Mouse (Mus musculus): ENCODE results near the gene Slc25a33. TPM values are rescaled to one million over a fixed set of nuclear protein-coding genes. Genes with fewer than 3 reads are reported as not detected.

The Slc25a33 gene
- polyA plus RNA-seq, 1 experiment from 2014 or later = 21.8 TPM

DNA sequence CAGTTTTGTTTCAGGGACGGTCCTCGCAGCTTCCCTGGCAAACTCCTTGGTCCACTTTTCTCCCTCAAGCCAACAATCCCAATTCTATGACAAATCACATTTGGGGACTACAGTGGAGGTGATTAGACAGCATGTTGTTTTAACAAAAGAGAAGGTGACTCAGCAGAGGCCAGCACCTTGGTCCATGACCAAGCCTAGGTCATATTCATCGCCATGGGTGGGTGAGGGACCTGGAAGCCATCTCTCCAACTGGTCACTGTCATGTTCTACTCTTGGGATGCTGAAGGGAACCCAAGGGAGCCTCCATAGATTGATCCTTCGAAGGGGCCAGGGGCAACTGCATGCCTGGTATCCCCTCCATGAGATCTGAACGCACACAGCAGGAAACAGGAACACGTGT lies 39.8 kb downstream of the Slc25a33 start:
- H3K4me1 ChIP-seq = peaks cover 55% of the 10 kb centered on the region
- H3K27ac ChIP-seq (replicated peaks) = peak overlapping the region; percentile 70
- no peak overlapping the region for H3K4me3 ChIP-seq
- 89% methylated on average over 6 of the region's 6 CpGs for WGBS
- H3K9ac ChIP-seq (replicated peaks) = no peak overlapping the region
- H3K9me3 ChIP-seq = no peaks in the 10 kb centered on the region
- no peaks in the 10 kb centered on the region for H3K27me3 ChIP-seq
- H3K4me2 ChIP-seq (replicated peaks) = no peak overlapping the region
- ATAC-seq (replicated peaks) = no peak
- H3K36me3 ChIP-seq = peaks cover 13% of the 10 kb centered on the region

DNA sequence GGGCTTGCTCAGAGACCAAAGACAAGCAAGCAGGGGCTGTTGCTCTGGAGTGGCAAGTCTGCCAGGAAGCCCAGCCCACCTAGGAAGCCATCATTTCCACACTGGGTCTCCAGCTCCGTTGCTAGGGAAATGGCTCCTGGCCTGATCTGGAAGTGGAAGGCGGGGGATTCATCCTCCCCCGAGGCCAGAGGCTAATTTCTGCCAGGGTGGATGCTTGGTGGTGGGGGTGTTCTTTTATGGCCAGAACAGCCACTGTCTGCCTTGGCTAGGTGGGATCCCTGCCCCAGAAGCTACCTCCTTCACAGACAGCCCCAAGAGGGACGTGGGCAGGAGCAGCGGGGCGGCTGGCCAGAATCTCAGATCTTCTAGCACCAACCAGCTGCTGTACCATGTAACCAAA lies 40.3 kb downstream of the Slc25a33 start:
- peak overlapping the region; percentile 31 for H3K9ac ChIP-seq (replicated peaks)
- ATAC-seq (replicated peaks) = no peak
- H3K4me1 ChIP-seq = peaks cover 55% of the 10 kb centered on the region
- H3K36me3 ChIP-seq = peaks cover 17% of the 10 kb centered on the region
- no peaks in the 10 kb centered on the region for H3K9me3 ChIP-seq
- 38% methylated on average over 6 of the region's 6 CpGs for whole genome bisulfite sequencing
- no peaks in the 10 kb centered on the region for H3K27me3 ChIP-seq
- H3K27ac ChIP-seq (replicated peaks) = peak overlapping the region; percentile 70
- no peak overlapping the region for H3K4me3 ChIP-seq
- H3K4me2 ChIP-seq (replicated peaks) = peak overlapping the region; percentile 26

DNA sequence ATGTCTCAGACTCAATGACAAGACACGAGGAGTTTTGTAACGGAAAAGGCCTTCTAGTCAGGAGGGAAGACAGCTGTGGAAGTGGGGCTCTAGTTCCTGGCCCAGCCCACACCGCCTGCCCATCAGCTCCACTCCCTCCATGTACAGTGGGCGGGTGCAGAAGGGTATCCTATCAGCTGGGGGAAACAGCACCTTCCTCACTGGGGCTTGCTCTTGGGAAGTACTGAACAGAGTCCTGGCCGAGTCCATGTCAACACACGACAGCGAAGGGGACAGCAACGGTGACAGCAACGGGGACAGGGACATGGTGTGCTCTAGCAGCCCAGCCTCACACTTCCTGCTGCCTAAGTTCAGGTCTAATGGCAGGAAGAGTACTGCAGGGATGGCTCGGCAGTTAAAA lies 41.3 kb downstream of the Slc25a33 start:
- Histone ChIP-seq H3K9ac (replicated peaks) (no peak overlapping the region), H3K36me3 (peaks cover 24% of the 10 kb centered on the region), H3K27me3 (no peaks in the 10 kb centered on the region), H3K27ac (replicated peaks) (peak overlapping the region; percentile 70), H3K9me3 (no peaks in the 10 kb centered on the region), H3K4me1 (peaks cover 50% of the 10 kb centered on the region), H3K4me2 (replicated peaks) (no peak overlapping the region), H3K4me3 (no peak overlapping the region)
- ATAC-seq (replicated peaks) = no peak
- WGBS = 80% methylated on average over 10 of the region's 10 CpGs

DNA sequence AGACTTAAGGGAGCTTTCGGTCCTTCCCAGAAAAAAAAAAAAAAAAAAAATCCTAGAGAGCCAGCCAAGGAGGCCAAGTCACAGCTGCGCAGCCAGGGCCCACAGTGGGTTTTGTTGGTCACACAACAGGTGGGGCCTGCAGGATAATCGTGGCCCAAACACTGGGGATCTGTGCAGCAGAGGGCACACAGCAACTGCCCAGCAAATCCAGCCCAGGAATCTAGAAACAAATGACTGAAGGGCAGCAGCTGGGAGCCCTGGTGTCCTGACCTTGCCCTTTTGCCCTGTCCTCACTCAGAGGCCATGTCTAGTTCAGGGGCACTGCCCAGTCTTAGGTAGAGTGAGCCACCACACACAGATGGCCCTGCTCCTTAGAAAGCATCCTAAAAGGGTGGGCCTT lies 41.8 kb downstream of the Slc25a33 start:
- Histone ChIP-seq H3K36me3 (peaks cover 28% of the 10 kb centered on the region), H3K9ac (replicated peaks) (no peak overlapping the region), H3K4me3 (no peak overlapping the region), H3K4me1 (peaks cover 50% of the 10 kb centered on the region), H3K27ac (replicated peaks) (peak overlapping the region; percentile 70), H3K9me3 (no peaks in the 10 kb centered on the region), H3K4me2 (replicated peaks) (no peak overlapping the region), H3K27me3 (no peaks in the 10 kb centered on the region)
- no peak for ATAC-seq (replicated peaks)
- 84% methylated on average over 3 of the region's 3 CpGs for WGBS

DNA sequence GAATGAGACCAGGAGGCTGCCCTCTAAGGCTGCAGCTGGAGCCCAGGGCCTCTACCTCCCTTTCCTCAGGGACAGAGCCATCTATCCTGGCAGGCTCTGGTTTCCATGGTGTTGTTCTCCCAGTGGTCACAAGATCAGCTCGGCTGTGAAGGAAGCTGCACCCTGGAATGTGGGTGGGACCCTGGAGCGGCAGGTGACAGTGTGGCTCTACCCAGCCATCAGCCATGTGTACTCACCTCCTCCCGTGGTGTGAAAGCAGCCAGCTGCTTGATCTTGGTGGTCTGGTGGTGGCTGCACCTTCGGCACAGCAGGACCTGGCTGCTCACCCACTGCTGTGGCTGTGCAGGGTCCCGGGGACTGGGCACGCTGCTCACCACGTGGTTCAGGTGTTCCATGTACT lies 43.2 kb downstream of the Slc25a33 start:
- Histone ChIP-seq H3K4me3 (no peak overlapping the region), H3K36me3 (peaks cover 43% of the 10 kb centered on the region), H3K9ac (replicated peaks) (no peak overlapping the region), H3K4me2 (replicated peaks) (no peak overlapping the region), H3K27me3 (no peaks in the 10 kb centered on the region), H3K9me3 (no peaks in the 10 kb centered on the region), H3K4me1 (peaks cover 36% of the 10 kb centered on the region), H3K27ac (replicated peaks) (no peak overlapping the region)
- no peak for ATAC-seq (replicated peaks)
- WGBS = 91% methylated on average over 7 of the region's 7 CpGs

DNA sequence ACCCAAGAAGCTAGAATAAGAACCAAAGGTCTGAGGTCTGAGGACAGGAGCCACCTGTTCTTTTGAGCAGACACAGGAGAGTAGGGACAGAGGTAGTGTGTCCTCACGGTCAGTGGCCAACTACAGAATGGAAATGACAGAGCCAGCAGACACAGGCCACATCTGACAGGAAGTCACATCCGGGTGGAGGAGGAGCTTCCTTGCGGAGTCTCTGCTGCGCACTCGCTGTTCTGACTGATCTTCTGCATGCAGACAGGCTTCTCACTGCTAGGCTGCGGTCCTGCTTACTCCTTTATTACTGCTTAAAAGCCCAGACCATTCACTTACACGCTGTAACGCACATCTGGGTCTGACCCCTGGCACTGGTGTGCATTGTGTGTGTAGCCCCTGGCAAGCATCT lies 45.3 kb downstream of the Slc25a33 start:
- H3K4me1 ChIP-seq = peaks cover 16% of the 10 kb centered on the region
- no peak for ATAC-seq (replicated peaks)
- 76% methylated on average over 8 of the region's 8 CpGs for WGBS

DNA sequence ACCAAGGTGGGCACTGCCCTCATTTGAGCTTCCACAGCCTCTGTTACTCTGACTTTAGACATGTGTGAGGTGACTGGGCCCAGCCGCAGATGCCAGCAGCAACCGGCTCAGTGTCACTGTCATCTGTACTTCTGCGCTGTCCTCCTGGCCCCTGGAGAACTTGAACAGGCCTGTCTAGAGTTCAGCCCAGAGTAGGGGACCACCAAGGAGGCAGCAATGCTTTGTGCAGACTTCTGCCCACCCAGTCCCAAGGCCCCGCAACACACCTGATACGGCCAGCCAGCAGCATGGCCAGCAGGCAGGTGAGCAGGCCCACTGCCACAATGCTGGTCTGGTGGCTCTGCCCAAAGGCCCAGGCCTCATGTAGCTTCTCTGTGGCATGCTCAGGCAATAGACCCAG lies 46.4 kb downstream of the Slc25a33 start:
- Histone ChIP-seq H3K9me3 (no peaks in the 10 kb centered on the region), H3K27me3 (no peaks in the 10 kb centered on the region), H3K4me3 (no peak overlapping the region), H3K36me3 (peaks cover 46% of the 10 kb centered on the region), H3K9ac (replicated peaks) (no peak overlapping the region), H3K4me1 (peaks cover 9% of the 10 kb centered on the region), H3K4me2 (replicated peaks) (no peak overlapping the region), H3K27ac (replicated peaks) (no peak overlapping the region)
- 98% methylated on average over 5 of the region's 5 CpGs for WGBS
- ATAC-seq (replicated peaks) = no peak

More for the DNA sequence above, 45.3 kb downstream of the Slc25a33 start:
- no peaks in the 10 kb centered on the region for H3K9me3 ChIP-seq
- no peak overlapping the region for H3K9ac ChIP-seq (replicated peaks)
- no peak overlapping the region for H3K4me2 ChIP-seq (replicated peaks)
- H3K27me3 ChIP-seq = no peaks in the 10 kb centered on the region
- H3K27ac ChIP-seq (replicated peaks) = no peak overlapping the region
- peaks cover 46% of the 10 kb centered on the region for H3K36me3 ChIP-seq
- no peak overlapping the region for H3K4me3 ChIP-seq

DNA sequence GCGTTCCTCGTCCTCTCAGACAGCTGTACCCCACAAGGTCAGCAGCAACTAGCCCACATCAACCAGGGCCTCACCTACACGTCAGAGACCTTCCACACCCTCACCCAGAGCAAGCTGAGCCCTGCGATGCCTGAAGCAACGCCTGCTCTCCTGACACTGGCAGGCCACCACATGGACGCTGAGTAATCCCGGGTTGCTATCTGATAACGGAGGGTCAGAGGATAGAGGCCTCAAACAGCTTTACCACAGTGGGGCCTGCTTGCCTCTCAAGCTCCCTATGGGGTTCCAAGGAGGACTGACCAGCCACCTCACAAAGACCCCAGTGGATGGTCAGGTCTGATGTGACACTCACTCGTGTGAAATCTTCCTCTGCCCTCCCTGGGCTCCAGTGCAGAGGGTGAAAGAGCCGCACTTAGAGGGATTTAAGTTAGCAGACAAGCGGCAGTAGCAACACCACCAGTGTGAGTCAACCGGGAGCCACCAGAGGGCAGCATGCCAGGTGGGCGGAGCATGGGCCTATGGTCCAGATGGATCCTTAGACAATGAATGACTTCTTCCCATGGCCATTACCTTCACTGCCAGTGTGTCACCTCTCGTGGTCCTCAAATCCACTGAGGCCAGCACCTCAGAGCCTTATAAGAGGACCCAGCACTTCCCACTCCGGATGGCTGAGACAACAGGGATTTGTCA lies 48.3 kb downstream of the Slc25a33 start:
- Histone ChIP-seq H3K36me3 (peaks cover 53% of the 10 kb centered on the region), H3K4me3 (no peak overlapping the region), H3K9ac (replicated peaks) (no peak overlapping the region), H3K4me2 (replicated peaks) (no peak overlapping the region), H3K27me3 (no peaks in the 10 kb centered on the region), H3K27ac (replicated peaks) (no peak overlapping the region), H3K4me1 (peaks cover 5% of the 10 kb centered on the region; the same call in 1 of the 2 replicates), H3K9me3 (no peaks in the 10 kb centered on the region)
- ATAC-seq (replicated peaks) = no peak
- WGBS = 70% methylated on average over 15 of the region's 15 CpGs

DNA sequence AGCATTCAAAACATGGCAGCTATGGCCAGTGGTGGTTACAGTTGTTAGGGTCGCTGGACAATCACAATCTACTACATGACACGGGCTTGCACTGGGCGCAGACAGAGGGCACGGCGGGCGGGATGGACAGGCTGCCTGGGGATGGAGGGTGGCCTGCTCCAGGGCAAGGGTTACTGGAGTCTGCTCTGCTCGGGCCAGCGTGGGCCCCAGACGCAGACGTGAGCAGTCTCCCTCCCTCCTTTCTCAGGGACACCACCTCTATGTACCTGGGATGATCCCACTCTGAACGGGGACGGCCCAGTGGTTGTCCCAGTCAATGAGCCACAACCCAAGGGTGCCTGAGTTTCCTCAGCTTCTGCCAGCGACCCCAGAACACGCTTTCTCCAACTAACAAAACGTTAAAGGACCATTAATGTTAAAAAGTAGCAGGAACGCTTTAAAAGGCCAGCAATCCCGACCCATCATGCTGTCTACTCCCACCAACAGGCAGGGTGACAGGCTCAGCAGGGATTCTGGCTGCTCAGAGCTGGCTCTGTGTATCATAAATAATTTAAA lies 49.1 kb downstream of the Slc25a33 start:
- peaks cover 51% of the 10 kb centered on the region for H3K36me3 ChIP-seq
- no peak overlapping the region for H3K4me2 ChIP-seq (replicated peaks)
- H3K27me3 ChIP-seq = no peaks in the 10 kb centered on the region
- no peak overlapping the region for H3K27ac ChIP-seq (replicated peaks)
- WGBS = 93% methylated on average over 17 of the region's 17 CpGs
- no peaks in the 10 kb centered on the region for H3K9me3 ChIP-seq
- peaks cover 5% of the 10 kb centered on the region; the same call in 1 of the 2 replicates for H3K4me1 ChIP-seq
- no peak overlapping the region for H3K4me3 ChIP-seq
- ATAC-seq (replicated peaks) = no peak
- no peak overlapping the region for H3K9ac ChIP-seq (replicated peaks)

DNA sequence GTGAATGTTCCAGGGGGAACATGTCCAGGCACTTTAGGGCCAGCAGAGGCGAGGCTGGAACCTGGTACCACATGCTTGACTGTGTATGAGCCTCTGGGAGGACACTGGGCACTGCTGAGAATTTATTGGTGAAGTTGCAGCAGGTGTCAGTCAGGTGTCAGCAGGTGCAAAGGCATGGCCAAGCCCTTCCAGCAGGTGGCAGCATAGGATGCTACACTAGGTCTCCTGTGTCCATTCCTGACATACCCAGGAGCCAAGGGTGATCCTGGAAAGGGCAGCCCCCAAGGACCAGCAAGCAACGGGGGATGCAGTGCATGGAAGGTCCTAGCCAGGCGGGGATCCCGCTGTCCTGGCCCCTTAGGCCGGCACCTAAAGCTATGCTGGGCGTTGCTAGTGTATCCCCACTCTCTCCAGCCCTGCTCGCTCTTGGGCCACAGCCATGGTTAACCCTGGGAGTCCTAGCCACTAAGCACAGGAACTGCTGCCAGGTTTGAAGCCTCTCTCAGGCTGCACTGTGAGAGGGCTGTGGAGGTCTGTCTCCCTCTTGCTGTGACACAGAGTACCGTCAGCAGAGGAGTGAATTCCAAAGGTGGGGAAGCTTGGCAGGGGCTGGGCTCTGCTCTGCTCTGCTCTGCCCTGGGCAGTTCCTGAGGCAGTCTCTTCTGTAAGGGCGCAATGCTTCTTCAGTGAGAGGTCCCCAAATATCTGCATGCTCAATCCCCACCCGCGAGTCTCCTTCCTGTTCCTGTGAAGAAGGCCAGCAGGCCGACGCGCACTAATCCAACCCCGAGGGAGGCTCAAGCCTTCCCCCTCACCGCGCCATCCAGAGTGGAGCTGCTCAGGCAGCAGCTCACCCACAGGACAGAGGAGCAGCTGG lies 50.0 kb downstream of the Slc25a33 start:
- WGBS = 74% methylated on average over 17 of the region's 17 CpGs
- peak; percentile 27; the same call in 1 of the 2 replicates for ATAC-seq (replicated peaks)

DNA sequence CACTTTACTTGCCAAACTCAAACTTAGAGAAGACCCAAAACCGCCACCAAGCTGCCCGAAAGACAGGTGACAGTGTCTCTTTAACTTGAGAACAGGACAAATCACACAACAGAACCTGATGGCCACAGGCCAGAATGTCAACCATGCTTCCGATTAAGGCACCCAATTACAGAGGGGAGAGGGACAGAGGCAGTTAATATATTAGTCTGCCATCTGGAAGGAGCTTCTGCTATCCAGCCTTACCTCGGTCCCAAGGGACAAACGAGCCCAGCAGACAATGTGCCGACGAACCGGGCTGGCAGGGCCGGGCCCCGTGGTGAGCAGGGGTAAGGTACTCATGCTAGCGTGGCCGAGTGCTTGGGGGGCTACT lies 51.1 kb downstream of the Slc25a33 start:
- no peak for ATAC-seq (replicated peaks)
- no peak overlapping the region for H3K4me2 ChIP-seq (replicated peaks)
- no peak overlapping the region for H3K4me3 ChIP-seq
- no peaks in the 10 kb centered on the region for H3K9me3 ChIP-seq
- 63% methylated on average over 12 of the region's 12 CpGs for WGBS
- no peak overlapping the region for H3K27ac ChIP-seq (replicated peaks)
- peaks cover 51% of the 10 kb centered on the region for H3K36me3 ChIP-seq
- peaks cover 5% of the 10 kb centered on the region; the same call in 1 of the 2 replicates for H3K4me1 ChIP-seq
- H3K9ac ChIP-seq (replicated peaks) = no peak overlapping the region
- H3K27me3 ChIP-seq = no peaks in the 10 kb centered on the region

More for the DNA sequence above, 50.0 kb downstream of the Slc25a33 start:
- Histone ChIP-seq H3K9me3 (no peaks in the 10 kb centered on the region), H3K27me3 (no peaks in the 10 kb centered on the region), H3K4me2 (replicated peaks) (no peak overlapping the region), H3K4me3 (no peak overlapping the region), H3K9ac (replicated peaks) (no peak overlapping the region), H3K27ac (replicated peaks) (0 out of 2 replicates have a peak overlapping the region, but pooled peaks have one; percentile 4), H3K36me3 (peaks cover 49% of the 10 kb centered on the region), H3K4me1 (peaks cover 5% of the 10 kb centered on the region; the same call in 1 of the 2 replicates)
